Mouse (Mus musculus): ENCODE results near the gene Ncmap.

Ncmap gene

GRCm38 (mm10) chr4:135397991-135398390 lies at the start of gene Ncmap:
Gene Ncmap (minus strand): TSS chr4:135398227.
- no peak for DNase-seq (ENCODE audit: low spot score)

DNA sequence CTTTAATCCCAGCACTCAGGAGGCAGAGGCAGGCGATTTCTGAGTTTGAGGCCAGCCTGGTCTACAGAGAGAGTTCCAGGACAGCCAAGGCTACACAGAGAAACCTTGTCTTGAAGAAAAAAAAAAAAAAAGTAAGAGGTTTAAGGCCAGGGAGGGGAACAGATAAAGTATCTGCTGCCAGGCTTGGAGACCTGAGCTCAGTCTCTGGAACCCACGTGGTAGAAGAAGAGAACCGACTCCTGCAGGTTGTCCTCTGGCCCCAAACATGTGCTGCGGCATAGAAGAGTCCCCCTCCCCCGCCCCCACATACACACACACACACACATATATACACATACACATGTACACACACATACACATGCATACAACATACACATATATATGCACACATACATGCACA lies 44.4 kb upstream of the Ncmap start:
- DNase-seq (ENCODE audit: low spot score): no peak

- DNase-seq (ENCODE audit: low spot score): no peak
Measured at GRCm38 (mm10) chr4:135439904-135440522, 42.0 kb upstream of the Ncmap start.

- DNase-seq (ENCODE audit: low spot score): no peak
Measured at GRCm38 (mm10) chr4:135439188-135439647, 41.2 kb upstream of the Ncmap start.

GRCm38 (mm10) chr4:135437924-135438323 lies 39.9 kb upstream of the Ncmap start:
- no peak for DNase-seq (ENCODE audit: low spot score)

DNA sequence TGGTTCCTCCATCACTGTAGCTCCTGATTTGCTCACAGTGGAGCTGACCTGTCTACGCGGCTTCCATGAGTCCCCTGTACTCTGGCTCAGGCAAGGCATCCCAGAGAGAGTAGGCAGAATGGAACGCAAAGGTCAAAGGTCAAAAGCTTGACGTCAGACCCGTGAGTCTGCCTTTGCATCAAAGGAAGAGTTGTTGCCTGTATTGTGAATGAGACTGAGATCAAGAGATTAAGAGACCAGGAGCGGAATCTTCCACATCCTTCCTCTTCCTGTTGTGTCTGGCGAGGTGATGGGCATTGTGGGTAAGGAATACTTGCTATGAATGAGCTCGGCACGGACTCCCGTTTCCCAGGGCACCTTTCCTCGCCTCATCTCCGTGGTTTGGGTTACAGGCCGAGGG lies 38.3 kb upstream of the Ncmap start:
- no peak for DNase-seq (ENCODE audit: low spot score)

- DNase-seq (ENCODE audit: low spot score): no peak
Measured at GRCm38 (mm10) chr4:135434395-135434789, 36.4 kb upstream of the Ncmap start.

DNA sequence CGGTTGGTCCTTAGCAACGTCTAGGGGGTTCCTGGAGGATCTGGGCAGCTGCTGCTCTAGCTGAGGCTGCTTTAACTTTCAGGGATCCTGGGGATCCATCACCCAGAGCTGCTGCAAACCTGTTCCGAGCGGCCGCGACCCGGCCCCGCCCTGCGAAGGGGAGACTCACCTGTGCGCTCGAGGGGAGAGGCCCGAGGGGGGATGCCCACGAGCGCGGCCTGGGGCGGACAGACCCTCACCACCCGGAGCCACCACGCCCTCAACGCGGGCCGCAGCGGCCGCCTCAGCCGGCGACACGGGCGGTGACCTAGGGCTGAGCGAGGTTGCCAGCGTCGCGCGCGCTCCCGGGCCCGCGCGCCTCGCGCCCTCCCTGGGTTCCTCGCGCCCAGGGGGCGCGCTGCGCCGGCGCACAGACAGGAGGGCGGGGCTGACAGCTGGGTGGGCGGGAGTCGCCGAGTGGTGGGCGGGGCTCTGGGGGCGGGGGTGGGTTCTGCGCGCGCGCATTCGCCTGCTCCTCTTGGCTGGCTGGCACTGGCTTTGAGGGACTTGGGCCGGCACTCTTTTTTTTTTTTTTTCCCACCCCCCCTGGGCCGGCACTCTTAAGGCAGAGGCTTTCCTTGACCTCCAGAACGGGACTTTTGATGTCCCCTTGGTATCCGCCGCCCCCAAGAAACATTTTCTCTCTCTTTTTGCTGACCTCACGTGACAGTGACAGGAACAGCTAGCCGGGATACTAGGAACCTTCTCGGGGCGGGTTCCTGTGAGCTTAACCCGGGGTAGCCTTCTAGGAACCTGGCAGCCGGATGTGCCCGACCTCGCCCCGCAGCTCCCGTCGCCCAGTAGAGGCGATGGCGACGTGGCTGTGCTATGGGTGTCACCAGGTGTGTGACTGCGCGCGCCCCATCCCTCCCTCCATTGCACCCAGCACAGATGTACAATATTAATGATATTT lies 35.7 kb upstream of the Ncmap start, which contains the start of gene Rcan3:
TSS of gene Rcan3 (minus strand) at position 411 of the 952 bp plus-strand sequence.
- no peak for DNase-seq (ENCODE audit: low spot score)

- no peak for DNase-seq (ENCODE audit: low spot score)
Measured at GRCm38 (mm10) chr4:135433086-135433442, 35.0 kb upstream of the Ncmap start.

DNA sequence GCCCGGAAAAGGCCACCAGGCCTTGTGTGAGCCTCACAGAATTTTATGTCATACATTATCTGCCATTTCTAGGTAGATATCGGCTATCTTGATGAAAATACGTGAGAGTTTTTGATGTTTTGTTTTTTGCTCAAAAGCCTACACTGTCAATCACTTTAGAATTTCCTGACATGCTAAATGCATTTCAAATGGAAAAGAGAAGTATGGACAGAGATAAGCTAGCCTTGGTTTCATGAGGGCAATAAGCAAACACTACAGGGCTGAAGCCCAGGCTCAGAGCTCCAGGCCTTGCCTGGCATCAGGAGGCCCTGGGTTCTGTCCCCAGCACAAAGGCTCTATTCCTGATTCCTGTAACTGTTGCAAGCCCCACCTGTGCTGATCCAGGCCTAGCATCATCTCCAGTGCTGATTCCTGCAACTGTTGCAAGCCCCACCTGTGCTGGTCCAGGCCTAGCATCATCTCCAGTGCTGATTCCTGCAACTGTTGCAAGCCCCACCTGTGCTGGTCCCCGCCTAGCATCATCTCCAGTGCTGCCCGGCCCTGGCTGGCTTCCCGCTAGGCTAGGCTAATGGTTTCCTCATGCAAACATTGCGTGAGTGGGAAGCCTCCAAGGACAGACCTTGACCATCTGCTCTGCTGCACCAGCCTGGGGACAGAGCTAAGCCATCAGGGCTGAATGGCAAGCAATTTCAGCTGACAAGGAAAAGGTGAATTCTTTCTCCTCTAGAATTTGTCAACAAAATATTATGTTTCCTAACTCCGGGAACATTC lies 32.1 kb upstream of the Ncmap start:
- DNase-seq (ENCODE audit: low spot score): no peak

DNA sequence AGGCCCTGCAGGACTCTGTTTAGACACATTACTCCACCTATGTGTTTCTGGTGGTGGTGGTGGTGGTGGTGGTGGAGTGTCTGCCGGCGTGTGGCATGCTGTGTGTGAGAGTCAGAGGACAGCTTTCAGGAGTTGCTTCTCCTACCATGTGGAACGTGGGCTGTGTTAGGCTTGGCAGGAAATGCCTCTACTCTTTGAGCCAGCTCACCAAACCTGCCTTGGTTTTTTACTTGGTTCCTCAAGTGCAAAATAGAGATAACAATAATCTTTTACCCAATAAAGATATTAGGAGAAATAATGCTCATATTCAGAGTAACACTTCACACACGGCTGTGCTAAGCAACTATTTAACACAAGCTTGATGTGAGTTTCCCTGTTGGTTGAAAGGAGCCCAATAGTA lies 31.4 kb upstream of the Ncmap start:
- DNase-seq (ENCODE audit: low spot score): no peak

GRCm38 (mm10) chr4:135426587-135426986 lies 28.6 kb upstream of the Ncmap start:
- no peak for DNase-seq (ENCODE audit: low spot score)

- no peak for DNase-seq (ENCODE audit: low spot score)
Measured at GRCm38 (mm10) chr4:135425625-135426024, 27.6 kb upstream of the Ncmap start.

GRCm38 (mm10) chr4:135420961-135421360 lies 22.9 kb upstream of the Ncmap start:
- DNase-seq (ENCODE audit: low spot score): no peak

GRCm38 (mm10) chr4:135420416-135420815 lies 22.4 kb upstream of the Ncmap start:
- no peak for DNase-seq (ENCODE audit: low spot score)

DNA sequence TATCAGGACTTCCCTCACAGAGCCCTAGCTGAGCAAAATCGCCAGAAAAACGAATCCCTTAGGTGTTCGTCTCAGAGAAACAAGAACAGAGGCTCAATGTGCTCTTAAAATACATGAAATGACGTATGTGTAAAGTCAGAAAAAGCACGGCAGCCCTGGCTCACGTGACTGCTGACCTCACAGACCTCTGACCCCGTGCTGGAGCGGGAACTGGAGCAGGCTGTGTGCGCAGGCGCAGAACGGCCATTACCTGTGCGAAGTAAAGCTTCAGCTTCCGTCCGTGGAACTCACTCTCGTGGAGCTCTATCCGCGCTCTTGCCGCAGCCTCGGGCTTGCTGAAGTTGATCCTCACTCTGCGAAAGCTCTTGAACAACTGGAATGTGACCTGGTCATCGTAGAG lies 22.0 kb upstream of the Ncmap start:
- DNase-seq (ENCODE audit: low spot score): no peak

- DNase-seq (ENCODE audit: low spot score): no peak
Measured at GRCm38 (mm10) chr4:135416367-135416766, 18.3 kb upstream of the Ncmap start.

DNA sequence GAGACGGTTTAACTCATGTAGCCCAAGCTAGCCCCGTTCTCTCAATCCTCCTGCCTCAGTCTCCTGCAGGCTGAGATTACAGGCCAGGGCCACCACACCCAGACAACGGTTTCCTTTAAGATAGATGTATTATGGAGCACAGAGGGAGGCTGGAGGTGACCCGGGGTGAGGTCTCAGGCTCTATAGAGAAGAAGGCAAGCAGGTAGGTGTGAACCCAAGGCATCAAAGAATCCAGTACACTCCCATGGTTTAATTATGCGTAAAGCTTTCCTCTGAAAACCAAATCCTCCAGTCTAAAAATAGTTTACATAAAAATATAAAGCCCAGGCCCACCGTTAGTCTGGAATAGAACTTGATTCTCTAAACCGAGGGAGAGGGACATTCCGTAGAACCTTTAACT lies 15.5 kb upstream of the Ncmap start:
- no peak for DNase-seq (ENCODE audit: low spot score)

DNA sequence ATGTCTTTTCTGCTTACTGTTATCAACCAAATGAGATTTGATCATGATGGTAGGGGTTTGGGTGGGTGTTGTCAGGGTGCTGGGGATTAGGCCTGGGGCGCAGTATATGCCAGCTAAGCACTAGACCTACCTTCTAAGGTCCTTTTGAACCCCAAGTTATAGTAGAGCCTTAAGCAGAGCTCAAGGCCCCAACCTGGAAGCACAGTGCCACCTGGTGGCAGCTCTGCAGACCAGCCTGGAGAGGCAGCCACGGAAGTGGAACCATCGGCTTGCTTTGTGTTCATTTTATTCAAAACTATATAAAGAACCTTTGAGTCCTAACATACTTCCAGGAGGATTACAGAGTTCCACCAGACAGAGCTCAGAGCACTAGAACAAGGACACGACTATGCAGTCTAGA lies 13.6 kb upstream of the Ncmap start:
- DNase-seq (ENCODE audit: low spot score): no peak

DNA sequence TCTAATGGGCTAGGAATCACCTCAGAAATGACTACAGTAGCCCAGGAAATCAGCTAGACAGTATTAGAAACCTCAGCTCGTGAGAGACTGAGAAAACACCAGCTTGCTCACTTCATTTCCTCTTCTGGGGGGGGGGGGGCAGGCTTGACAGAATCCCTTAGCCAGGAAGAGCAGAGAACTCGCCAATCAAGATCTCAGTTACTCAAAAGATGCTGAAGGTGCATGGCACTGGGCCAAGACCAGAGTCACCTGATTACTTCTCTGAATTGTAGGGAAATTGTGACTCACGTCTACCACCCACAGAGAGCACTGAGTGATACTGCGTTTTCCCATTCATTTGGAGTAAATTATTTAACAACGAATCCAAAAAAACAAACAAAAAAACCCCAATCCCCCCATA lies 8.2 kb upstream of the Ncmap start:
- no peak for DNase-seq (ENCODE audit: low spot score)

DNA sequence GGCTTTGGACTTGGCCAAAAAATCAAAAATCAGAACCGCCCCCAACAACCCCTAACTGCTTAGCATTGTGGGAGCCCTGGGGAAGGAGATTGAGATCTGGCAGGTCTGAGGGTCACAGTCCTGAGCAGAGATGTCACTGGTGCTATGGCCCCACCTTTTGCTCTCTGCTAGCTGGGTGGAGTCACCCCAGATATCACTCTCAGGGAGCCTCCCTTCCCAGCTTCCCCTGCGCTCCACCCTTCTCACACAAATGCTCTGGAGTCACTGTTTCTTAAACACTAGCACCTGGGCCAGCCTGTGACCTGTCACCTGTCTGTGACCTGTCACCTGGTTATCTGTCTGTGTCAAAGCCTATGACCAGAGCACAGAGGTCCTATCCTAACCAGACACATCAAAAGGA lies 6.9 kb upstream of the Ncmap start:
- DNase-seq (ENCODE audit: low spot score): no peak

GRCm38 (mm10) chr4:135404048-135404447 lies 6.0 kb upstream of the Ncmap start:
- no peak for DNase-seq (ENCODE audit: low spot score)

DNA sequence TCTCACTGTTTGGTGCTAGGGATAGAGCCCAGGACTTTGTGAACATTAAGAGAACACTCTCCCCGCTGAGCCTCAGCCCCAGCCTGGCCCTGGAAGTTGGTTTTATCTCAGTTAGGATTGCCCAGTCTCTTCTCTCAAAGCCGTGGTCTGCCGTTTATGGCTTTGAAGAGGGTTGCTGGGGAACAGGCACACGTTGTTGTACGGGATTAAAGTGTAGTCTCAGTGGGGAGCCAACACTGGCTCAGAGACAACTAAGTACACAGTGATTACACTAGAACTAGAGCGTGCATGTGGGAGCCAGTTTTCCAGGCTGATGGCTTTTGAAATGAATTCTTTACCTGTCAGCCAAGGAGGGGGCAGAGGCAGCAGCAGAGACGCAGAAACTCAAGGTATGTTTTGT lies 3.9 kb upstream of the Ncmap start:
- no peak for DNase-seq (ENCODE audit: low spot score)
